Mouse (Mus musculus) right cerebral cortex, postnatal 36 days (tissue): Measurements from ENCODE around the gene Cuta.
"Not testable (repeated sequence)": the region's sequence is repeated elsewhere in the genome, so short reads cannot be mapped to it uniquely, and the experiment has no call there.

Experiments used
- DNase-seq, 2 experiments: peaks; one replicate each; pipeline ENCODE4 v3.0.0; 2022; ENCODE audit warnings: low spot score in 2 of 2, mixed read lengths in 1 of 2

Cuta gene

DNA sequence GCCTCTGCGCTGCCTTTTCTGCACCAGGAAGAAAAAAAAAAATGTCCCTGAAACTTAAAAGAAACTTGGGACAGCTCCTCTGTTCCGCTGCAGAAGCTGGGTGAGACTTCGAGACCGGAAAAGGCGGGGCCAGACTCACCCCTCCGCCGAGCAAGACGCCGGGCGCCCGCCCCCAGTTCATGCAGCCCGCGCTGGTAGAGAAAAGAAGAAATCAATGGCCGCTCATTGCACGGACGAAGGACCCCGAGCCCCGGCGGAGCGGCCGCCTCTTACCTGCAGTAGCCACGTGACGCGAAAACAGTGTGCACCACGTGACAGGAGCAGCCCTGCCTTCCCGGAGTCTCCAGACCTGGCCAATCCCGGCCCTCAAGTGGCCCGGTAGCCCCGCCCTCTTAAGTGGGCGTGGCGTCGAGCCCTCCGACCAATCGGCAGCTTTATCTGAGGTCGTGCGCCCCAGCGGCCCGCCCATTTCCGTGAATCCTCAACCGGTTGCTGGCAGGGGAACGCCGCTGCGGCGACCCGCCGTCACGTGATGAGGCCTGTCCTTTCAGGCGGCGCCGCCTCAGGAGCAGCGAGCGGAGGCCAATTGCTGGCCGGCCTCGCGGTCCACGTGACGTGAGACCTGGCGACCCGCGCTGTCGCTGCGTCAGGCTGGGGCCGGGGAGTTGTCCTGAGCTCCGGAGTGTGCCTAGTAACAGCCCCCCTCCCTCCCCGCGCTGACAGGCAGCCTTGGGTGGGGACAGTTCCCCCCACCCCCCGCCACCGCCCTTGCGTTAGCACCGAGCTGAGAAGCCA is at the start of gene Cuta:
Gene Cuta (minus strand): TSS at position 392 of the 795 bp plus-strand sequence.
- peak; percentile 100 for DNase-seq

DNA sequence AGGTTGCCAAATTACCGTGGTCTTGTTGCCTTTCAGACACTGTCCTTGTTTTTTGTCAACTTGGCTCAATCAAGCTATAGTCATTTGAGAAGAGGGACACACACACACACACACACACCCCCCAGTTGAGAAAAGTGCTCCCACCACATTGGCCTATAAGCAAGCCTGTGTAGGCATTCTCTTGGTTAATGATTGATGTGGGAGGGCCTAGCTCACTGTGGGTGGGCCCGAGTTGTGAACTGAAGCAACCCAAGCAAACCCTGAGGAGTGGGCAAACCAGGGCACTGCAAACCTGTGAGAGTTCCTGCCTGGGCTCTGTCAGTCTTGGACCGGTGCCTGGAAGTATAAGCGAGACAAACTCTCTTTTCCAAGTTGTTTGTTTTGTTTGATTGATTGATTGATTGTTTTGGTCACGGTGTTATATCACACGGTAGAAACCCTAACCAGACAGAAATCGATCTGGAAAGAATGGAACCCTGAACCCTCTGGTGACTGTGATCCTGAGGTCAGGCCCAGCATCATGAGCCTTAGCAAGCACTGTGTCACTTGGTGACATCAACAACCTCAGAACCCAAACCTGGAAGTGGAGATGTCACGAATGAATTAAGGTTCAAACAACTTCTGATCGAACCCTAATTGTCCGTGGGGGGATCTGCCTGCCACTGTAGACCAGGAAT is 46.3 kb upstream of the Cuta start:
- DNase-seq, result no peak

GRCm38 (mm10) chr17:26983382-26983781 is 44.0 kb upstream of the Cuta start:
- DNase-seq, result no peak

DNA sequence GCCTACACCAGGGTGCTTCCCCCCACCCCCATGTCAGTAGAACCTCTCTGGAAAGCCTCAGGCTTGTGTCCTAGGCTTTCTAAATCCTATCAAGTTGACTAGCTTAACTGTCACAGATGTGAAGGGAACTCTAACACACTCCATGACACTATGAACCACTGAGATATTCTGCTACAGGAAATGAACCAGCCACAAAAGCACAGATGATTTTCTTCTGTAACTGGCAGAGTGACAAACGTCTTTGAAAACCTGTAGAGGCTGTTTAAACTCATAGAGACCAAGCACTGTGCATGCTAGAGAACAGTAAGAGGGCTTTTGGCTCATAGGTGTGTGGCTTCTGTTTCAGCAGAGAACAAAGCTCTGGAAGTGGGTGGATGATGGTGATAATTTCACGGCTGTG is 41.7 kb upstream of the Cuta start:
- no peak for DNase-seq

DNA sequence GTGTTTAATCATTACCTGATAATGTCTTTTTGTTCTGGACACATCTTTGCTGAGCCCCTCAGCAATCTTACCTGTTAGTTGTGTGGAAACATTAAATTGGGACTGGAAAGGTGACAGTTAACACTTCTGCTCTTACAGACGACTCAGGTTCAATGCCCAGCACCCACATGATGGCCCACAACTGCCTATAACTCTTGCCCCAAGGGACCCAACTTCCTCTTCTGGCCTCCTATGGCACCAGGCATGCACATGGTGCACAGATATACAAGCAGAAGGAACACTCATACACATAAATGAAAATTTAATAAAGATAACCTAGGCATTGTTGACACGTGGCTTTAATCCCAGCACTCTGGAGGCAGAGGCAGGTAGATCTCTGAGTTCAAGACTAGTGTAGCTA is 40.1 kb upstream of the Cuta start:
- no peak for DNase-seq

DNA sequence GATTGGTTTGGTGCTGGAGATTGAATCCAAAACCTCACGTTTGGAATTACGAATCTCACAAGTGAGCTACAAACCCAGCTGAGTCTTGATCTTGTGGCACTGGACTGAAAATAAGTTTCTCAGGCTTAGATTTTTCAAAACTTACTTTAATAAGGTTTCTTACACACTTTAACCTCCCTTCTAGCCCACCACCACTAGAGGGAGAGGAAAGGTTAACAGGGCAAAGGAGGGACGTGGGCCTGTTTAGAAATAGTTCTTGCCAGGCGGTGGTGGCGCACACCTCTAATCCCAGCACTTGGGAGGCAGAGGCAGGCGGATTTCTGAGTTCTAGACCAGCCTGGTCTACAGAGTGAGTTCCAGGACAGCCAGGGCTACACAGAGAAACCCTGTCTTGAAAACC is 38.0 kb upstream of the Cuta start:
- DNase-seq, result not testable (repeated sequence)

DNA sequence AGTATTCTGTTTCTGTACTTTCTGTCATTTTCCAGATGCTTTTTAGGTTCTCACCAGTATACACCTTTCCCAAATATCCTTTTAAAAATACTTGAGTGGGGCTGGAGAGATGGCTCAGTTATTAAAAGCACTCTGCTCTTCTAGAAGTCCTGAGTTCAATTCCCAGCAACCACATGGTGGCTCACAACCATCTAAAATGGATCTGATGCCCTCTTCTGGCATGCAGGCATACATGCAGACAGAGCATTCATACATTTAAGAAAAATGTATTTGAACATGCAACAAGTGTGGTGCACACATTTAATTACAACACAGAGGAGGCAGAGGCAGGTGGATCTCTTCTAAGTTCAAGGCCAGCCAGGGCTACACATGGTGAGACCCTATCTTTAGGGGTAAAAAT is 36.0 kb upstream of the Cuta start:
- DNase-seq, result no peak

- DNase-seq, result no peak
Measured at GRCm38 (mm10) chr17:26974547-26974946, 35.2 kb upstream of the Cuta start.

DNA sequence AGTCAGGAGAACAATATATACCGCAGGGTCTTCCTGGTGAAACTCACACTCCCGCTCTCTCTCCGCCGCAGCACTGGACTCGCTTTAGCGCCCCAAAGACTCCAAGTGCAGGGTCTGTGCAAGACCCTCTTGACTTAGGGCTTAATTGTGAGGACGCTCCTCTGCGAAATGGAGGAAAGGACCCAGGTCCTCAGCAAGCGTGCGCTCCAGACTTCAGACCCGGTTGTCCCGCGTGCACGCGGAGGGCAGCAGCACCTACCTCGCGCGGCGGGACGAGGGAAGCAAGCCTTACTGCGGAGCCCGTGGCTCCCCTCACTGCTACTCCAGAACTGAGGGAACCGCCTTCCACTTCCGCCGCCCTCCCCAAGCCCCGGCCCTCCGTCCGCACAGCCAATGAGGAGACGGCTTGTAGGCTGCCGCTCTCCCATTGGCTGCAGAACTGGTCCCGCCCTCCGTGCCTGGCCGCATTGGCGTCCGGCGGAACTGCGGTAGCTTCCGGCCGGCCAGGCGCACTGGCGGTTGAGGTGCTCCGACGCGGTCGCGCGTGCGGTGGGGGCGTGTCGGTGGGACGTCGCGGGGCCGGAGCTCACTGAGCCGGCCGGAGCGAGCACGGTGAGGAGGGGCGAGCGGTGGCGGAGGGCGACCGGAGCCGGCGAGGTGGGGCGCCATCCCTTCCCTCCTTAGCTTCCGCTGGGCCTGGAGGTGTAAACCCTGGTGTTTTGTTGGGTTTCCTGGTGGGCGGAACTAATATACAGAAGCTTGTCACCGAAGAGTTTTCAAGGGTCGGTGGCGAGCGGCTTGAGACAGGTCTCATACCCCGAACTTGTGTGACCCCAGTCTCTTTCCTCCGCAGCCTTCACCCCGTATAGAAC is 33.6 kb upstream of the Cuta start, which contains the start of gene Zbtb9:
Gene Zbtb9 (plus strand): TSS at position 465 of the 872 bp plus-strand sequence.
- DNase-seq, result peak; percentile 93 to 95

DNA sequence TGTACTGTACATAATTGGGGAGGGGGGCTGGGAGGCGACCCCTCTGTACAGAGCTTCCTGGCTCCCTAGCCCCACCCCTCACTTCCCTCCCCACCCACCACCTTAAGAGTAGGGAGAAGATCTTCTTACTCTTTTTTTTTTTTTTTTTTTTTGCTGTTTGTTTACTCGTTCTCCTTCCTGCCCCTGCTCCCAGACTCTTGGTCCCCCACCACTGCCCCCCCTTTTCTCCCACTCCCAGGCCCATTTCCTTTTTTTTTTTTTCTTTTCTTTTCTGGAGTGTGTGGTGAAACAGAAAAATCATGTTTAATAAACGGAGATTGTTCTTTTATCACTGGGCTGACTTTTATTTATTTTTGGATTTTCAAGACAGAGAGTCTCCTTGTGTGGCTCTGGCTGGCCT is 32.7 kb upstream of the Cuta start:
- no peak for DNase-seq

- DNase-seq, result no peak
Measured at GRCm38 (mm10) chr17:26971247-26971905, 32.0 kb upstream of the Cuta start.

DNA sequence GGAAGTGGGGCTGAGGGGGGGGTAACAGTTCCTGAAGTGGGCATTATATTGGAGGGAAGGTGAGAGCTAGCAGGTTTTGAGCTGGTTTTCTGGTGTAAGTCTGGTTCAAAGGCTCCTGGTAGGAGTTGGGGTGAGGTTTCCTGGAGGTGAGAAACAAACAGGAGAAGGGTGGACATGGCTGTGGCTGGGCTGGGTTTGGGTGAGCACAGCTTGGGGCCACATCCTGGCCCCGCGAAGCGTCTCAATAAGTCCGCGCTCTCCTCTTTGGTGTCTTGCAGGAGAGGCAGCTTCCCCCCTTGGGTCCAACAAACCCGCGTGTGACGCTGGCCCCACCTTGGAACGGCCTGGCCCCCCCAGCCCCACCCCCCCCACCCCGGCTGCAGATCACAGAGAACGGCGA is 30.9 kb upstream of the Cuta start:
- no peak for DNase-seq

GRCm38 (mm10) chr17:26969257-26969656 is 29.9 kb upstream of the Cuta start:
- no peak for DNase-seq

DNA sequence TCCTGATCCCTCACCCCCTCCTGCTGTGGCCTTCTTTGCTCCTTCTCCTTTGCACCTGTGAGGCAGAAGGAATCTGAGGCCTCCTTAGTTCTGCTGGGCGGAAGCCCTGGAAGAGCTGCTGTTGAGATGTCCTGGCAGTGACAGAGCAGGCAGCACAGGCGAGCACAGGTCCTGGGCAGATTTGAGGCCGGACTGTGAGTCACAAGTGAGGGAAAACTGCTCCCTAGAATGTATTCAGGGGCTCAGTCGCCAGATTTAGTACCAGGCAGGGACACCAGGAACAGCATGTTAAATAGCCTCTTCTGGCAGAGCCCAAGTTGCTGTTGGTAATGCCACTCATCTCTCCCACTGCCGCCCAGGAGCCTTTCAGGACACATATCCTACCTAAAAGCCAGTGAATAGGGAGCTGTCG is 28.8 kb upstream of the Cuta start:
- DNase-seq, result peak in 1 of 2 experiments; percentile 74

DNA sequence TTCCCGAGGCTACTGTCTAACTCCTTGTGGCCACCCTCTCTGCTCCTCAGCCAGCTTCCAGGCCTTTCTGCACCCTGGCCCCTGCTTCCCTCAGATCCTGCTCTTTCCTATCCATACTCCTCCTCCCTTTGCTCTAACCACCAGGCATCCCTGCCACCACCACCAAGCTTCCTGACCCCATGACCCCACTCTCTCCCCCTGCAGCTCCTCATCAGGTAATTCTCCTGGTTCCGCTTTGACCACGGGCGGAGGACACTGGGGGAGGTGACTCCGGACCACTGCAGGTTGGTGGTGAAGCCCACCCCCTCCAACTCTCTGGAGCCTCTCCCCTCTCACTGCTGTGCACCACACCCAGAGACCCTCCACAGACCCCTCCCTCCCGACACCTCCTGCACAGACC is 28.1 kb upstream of the Cuta start:
- DNase-seq, result no peak

GRCm38 (mm10) chr17:26966993-26967392 is 27.6 kb upstream of the Cuta start:
- DNase-seq, result peak in 1 of 2 experiments; percentile 68

GRCm38 (mm10) chr17:26961572-26962240 is 22.3 kb upstream of the Cuta start:
- no peak for DNase-seq

DNA sequence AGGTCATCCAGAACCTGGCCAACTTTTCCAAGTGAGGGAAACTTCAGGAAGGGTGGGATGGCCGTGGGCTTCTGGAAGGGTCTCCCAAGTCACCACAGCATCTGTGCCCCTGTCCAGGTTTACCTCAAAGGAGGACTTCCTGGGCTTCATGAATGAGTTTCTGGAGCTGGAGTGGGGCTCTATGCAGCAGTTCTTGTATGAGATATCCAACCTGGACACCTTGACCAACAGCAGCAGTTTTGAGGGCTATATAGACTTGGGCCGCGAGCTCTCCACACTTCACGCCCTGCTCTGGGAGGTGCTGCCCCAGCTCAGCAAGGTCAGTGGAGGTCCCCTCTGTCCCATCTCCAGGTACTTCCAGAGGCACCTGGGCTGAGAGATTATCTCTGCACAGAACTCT is 20.4 kb upstream of the Cuta start:
- no peak for DNase-seq

DNA sequence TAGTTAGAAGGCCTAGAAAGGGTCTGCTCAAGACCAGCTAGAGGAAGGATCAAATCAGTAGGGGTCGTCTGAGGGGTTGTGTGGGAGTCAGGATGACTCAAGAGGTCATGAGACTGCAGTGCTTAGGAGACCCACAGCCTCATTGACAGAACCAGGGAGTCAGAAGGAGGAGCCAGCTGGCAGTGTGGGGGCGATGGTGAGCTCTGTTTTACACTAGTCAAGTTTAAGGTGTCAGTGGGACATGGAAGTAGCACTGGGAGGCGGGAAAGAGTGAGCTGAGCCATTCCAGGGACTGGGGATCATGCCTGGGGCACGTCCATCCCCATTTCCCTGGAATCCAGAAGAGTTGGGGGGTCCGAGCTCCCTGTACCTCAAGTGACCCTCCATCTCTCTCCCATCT is 19.5 kb upstream of the Cuta start:
- peak in 1 of 2 experiments; percentile 50 for DNase-seq

- DNase-seq, result no peak
Measured at GRCm38 (mm10) chr17:26957872-26958271, 18.5 kb upstream of the Cuta start.

- DNase-seq, result no peak
Measured at GRCm38 (mm10) chr17:26956895-26957294, 17.5 kb upstream of the Cuta start.
